Mouse (Mus musculus) forebrain, postnatal 0 days (tissue): ENCODE data around the gene Cntnap2. TPM values are rescaled to one million over a fixed set of nuclear protein-coding genes. Genes with fewer than 3 reads are reported as not detected.

ENCODE experiments used
- ATAC-seq: fragments of 200-750 bp; cut with Nextera tagmentation; 2 replicates; pipeline ENCODE4 v1.8.0; 2017; ENCODE audit warnings: mild to moderate bottlenecking, moderate library complexity
- DNase-seq: peaks from one replicate; pipeline ENCODE4 v3.0.0-alpha.2; 2015
- H3K27ac ChIP-seq: fragments of 300-500 bp; sonication (generic); 2 replicates; pipeline ENCODE4 v1.5.1; 2014; ENCODE audit warnings: low read depth, mild to moderate bottlenecking, antibody characterized with exemption, low read length, moderate library complexity, mixed read lengths
- H3K27me3 ChIP-seq: fragments of 300-500 bp; sonication (generic); 2 replicates; pipeline ENCODE4 v1.6.1; 2014; ENCODE audit warnings: mild to moderate bottlenecking, low read length, mixed read lengths; ENCODE audit not compliant: insufficient read depth
- H3K36me3 ChIP-seq: fragments of 300-500 bp; sonication (generic); 2 replicates; pipeline ENCODE4 v1.6.1; 2014; ENCODE audit warnings: mild to moderate bottlenecking, moderate library complexity; ENCODE audit not compliant: insufficient read depth
- H3K4me1 ChIP-seq: fragments of 300-500 bp; sonication (generic); 2 replicates; pipeline ENCODE4 v1.6.1; 2014; ENCODE audit warnings: antibody characterized with exemption; ENCODE audit not compliant: insufficient read depth
- H3K4me2 ChIP-seq: fragments of 300-500 bp; sonication (generic); 2 replicates; pipeline ENCODE4 v1.6.1; 2014; ENCODE audit warnings: low read depth, mild to moderate bottlenecking, moderate library complexity
- H3K4me3 ChIP-seq: fragments of 300-500 bp; sonication (generic); 2 replicates; pipeline ENCODE4 v1.5.1; 2014; ENCODE audit warnings: low read depth, low read length, mixed read lengths
- H3K9ac ChIP-seq: fragments of 300-500 bp; sonication (generic); 2 replicates; pipeline ENCODE4 v1.6.1; 2014; ENCODE audit warnings: mild to moderate bottlenecking
- H3K9me3 ChIP-seq: fragments of 300-500 bp; sonication (generic); 2 replicates; pipeline ENCODE4 v1.6.1; 2016; ENCODE audit warnings: low read length
- CTCF ChIP-seq: sonication (generic); IDR thresholded peaks from 2 replicates; pipeline ENCODE4 v1.5.1; 2016; ENCODE audit warnings: antibody characterized with exemption, control low read depth, low read depth
- WGBS: fragments of 180-500 bp; shearing (Covaris S2); extraction: QIAGEN DNeasy Blood & Tissue Kit; methylation state at CpG from one replicate; pipeline ENCODE4 v1.1.7; 2014; 5-methylcytosine and 5-hydroxymethylcytosine counted together
- polyA plus RNA-seq: library from polyadenylated mRNA; unstranded; fragments of >200 nt; fragmentation: Nextera tagmentation; extraction: Ambion mirVana; gene quantifications from 2 replicates; pipeline ENCODE4 v1.2.1, GENCODE M21; 2015
- total RNA-seq: library from RNA; depleted of rRNA; stranded (reverse); fragments of >200 nt; gene quantifications from 2 replicates; pipeline ENCODE4 v1.2.3, GENCODE M21; 2014

Cntnap2 gene
- total and polyA plus RNA-seq, 2 experiments from 2014 or later, result 50.2 to 107 TPM

- no peaks in the 10 kb centered on the region for H3K9me3 ChIP-seq
- 70% methylated on average over 1 of the region's 1 CpGs for WGBS
- H3K4me2 ChIP-seq, result no peak overlapping the region
- H3K9ac ChIP-seq, result no peak overlapping the region
- H3K27me3 ChIP-seq, result no peaks in the 10 kb centered on the region
- no peaks in the 10 kb centered on the region for H3K36me3 ChIP-seq
- no peak for DNase-seq
- H3K4me3 ChIP-seq, result no peak overlapping the region
- TF ChIP-seq CTCF, result no peak
- H3K27ac ChIP-seq, result no peak overlapping the region
- no peak for ATAC-seq
- H3K4me1 ChIP-seq, result no peaks in the 10 kb centered on the region
These were observed 826.3 kb downstream of the Cntnap2 start for GRCm38 (mm10) chr6:45885486-45885885.

- H3K4me1 ChIP-seq, result no peaks in the 10 kb centered on the region
- no peak overlapping the region for H3K4me3 ChIP-seq
- no peak for TF ChIP-seq CTCF
- ATAC-seq, result no peak
- DNase-seq, result no peak
- H3K27ac ChIP-seq, result no peak overlapping the region
- no peaks in the 10 kb centered on the region for H3K36me3 ChIP-seq
- WGBS, result 68% methylated on average over 3 of the region's 3 CpGs
- no peak overlapping the region for H3K4me2 ChIP-seq
- no peaks in the 10 kb centered on the region for H3K9me3 ChIP-seq
- H3K9ac ChIP-seq, result no peak overlapping the region
- no peaks in the 10 kb centered on the region for H3K27me3 ChIP-seq
These were observed 828.7 kb downstream of the Cntnap2 start for GRCm38 (mm10) chr6:45887901-45888300.

GRCm38 (mm10) chr6:45938263-45938662 lies 879.1 kb downstream of the Cntnap2 start:
- H3K27me3 ChIP-seq, result no peaks in the 10 kb centered on the region
- no peak overlapping the region for H3K4me3 ChIP-seq
- H3K4me2 ChIP-seq, result no peak overlapping the region
- H3K4me1 ChIP-seq, result no peaks in the 10 kb centered on the region
- no peaks in the 10 kb centered on the region for H3K36me3 ChIP-seq
- no peak for ATAC-seq
- no peak for TF ChIP-seq CTCF
- H3K27ac ChIP-seq, result no peak overlapping the region
- no peak overlapping the region for H3K9ac ChIP-seq
- no peak for DNase-seq
- H3K9me3 ChIP-seq, result no peaks in the 10 kb centered on the region
- WGBS, result 86% methylated on average over 3 of the region's 3 CpGs

GRCm38 (mm10) chr6:45938775-45939174 lies 879.6 kb downstream of the Cntnap2 start:
- Histone ChIP-seq H3K27ac (no peak overlapping the region), H3K4me3 (no peak overlapping the region), H3K4me1 (no peaks in the 10 kb centered on the region), H3K9me3 (no peaks in the 10 kb centered on the region), H3K36me3 (no peaks in the 10 kb centered on the region), H3K4me2 (no peak overlapping the region), H3K9ac (no peak overlapping the region), H3K27me3 (no peaks in the 10 kb centered on the region)
- no peak for ATAC-seq
- no peak for DNase-seq
- no peak for TF ChIP-seq CTCF
- 15% methylated on average over 1 of the region's 1 CpGs for WGBS

- Histone ChIP-seq H3K27ac (no peak overlapping the region), H3K4me3 (no peak overlapping the region), H3K36me3 (no peaks in the 10 kb centered on the region), H3K4me1 (no peaks in the 10 kb centered on the region), H3K4me2 (no peak overlapping the region), H3K9ac (no peak overlapping the region), H3K27me3 (no peaks in the 10 kb centered on the region), H3K9me3 (no peaks in the 10 kb centered on the region)
- WGBS, result 64% methylated on average over 3 of the region's 3 CpGs
- no peak for TF ChIP-seq CTCF
- ATAC-seq, result no peak
- DNase-seq, result no peak
These were observed 886.2 kb downstream of the Cntnap2 start for GRCm38 (mm10) chr6:45945144-45945985.

GRCm38 (mm10) chr6:45954773-45955172 lies 895.6 kb downstream of the Cntnap2 start:
- Histone ChIP-seq H3K9me3 (no peaks in the 10 kb centered on the region), H3K4me3 (no peak overlapping the region), H3K9ac (no peak overlapping the region), H3K36me3 (no peaks in the 10 kb centered on the region), H3K27me3 (no peaks in the 10 kb centered on the region), H3K4me1 (no peaks in the 10 kb centered on the region), H3K27ac (no peak overlapping the region), H3K4me2 (no peak overlapping the region)
- ATAC-seq, result no peak
- no peak for TF ChIP-seq CTCF
- DNase-seq, result no peak

- H3K9me3 ChIP-seq, result no peaks in the 10 kb centered on the region
- no peak overlapping the region for H3K4me3 ChIP-seq
- H3K27ac ChIP-seq, result no peak overlapping the region
- no peak for DNase-seq
- H3K4me2 ChIP-seq, result no peak overlapping the region
- no peaks in the 10 kb centered on the region for H3K36me3 ChIP-seq
- no peak; the same call in 1 of the 2 replicates for ATAC-seq
- no peaks in the 10 kb centered on the region for H3K4me1 ChIP-seq
- no peaks in the 10 kb centered on the region for H3K27me3 ChIP-seq
- no peak for TF ChIP-seq CTCF
- 44% methylated on average over 1 of the region's 1 CpGs for WGBS
- H3K9ac ChIP-seq, result no peak overlapping the region
These were observed 905.3 kb downstream of the Cntnap2 start for GRCm38 (mm10) chr6:45964494-45964893.
